Mouse (Mus musculus): Measurements from ENCODE around the gene Eefsec.

DNA sequence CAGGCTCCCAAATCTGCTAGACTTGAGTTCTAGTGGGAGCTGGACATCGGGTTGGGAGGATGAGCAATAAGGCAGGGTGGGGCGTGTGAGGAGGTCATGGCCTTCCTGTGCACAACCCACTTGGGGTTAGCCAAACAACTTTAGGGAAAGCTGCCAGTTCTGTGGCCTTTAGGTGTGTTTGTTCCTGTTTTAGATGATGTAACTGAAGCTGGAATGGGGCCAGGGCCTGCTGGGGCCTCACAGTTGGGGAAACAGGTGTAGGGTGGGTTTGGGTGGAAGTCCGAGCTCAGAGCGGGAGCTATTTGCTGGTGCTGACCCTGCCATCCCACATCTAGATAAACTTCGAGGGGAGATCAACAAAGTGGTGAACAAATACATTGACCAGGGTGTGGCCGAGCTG lies 39.0 kb upstream of the Eefsec start:
- TF ChIP-seq CTCF (IDR thresholded peaks at IDR 0.05; ENCODE audit: extremely low read depth, insufficient read length, insufficient replicate concordance, low read depth, low read length) (no peak), POLR2A (IDR thresholded peaks at IDR 0.05; ENCODE audit: low read depth, low read length) (no peak)

Measured in small intestine, adult 2 months (tissue).